Mouse (Mus musculus) mesoderm, embryonic 11.5 days (tissue): Measurements from ENCODE around the gene Leng9.

Experiments used
- DNase-seq: peaks from one replicate; pipeline ENCODE4 v3.0.0-alpha.2; 2012; ENCODE audit warnings: low read depth, low spot score

Gene Leng9

GRCm38 (mm10) chr7:4144766-4145551 lies 5.2 kb downstream of the Leng9 start:
- no peak for DNase-seq

GRCm38 (mm10) chr7:4144046-4144445 lies 6.1 kb downstream of the Leng9 start:
- DNase-seq = no peak

GRCm38 (mm10) chr7:4143506-4143905 lies 6.7 kb downstream of the Leng9 start:
- no peak for DNase-seq

- DNase-seq = no peak
Measured at GRCm38 (mm10) chr7:4142796-4143445, 7.3 kb downstream of the Leng9 start.

GRCm38 (mm10) chr7:4141648-4142325 lies 8.4 kb downstream of the Leng9 start:
- DNase-seq = no peak

GRCm38 (mm10) chr7:4139391-4139790 lies 10.8 kb downstream of the Leng9 start:
- DNase-seq = no peak

GRCm38 (mm10) chr7:4138671-4139070 lies 11.5 kb downstream of the Leng9 start:
- DNase-seq = no peak

GRCm38 (mm10) chr7:4138181-4138580 lies 12.0 kb downstream of the Leng9 start:
- DNase-seq = no peak

- DNase-seq = no peak
Measured at GRCm38 (mm10) chr7:4137746-4138145, 12.4 kb downstream of the Leng9 start.

- DNase-seq = peak; percentile 98
Measured at GRCm38 (mm10) chr7:4136771-4137531, 13.2 kb downstream of the Leng9 start, which contains the start of gene Leng8. Gene Leng8 (plus strand): TSS chr7:4137039.

- no peak for DNase-seq
Measured at GRCm38 (mm10) chr7:4136404-4136770, 13.8 kb downstream of the Leng9 start.

- DNase-seq = no peak
Measured at GRCm38 (mm10) chr7:4134911-4135310, 15.3 kb downstream of the Leng9 start.

- no peak for DNase-seq
Measured at GRCm38 (mm10) chr7:4132998-4133397, 17.2 kb downstream of the Leng9 start.

GRCm38 (mm10) chr7:4132581-4132980 lies 17.6 kb downstream of the Leng9 start:
- no peak for DNase-seq

- no peak for DNase-seq
Measured at GRCm38 (mm10) chr7:4131964-4132363, 18.2 kb downstream of the Leng9 start.

- peak; percentile 90 for DNase-seq
Measured at GRCm38 (mm10) chr7:4130686-4131452, 19.3 kb downstream of the Leng9 start.

- no peak for DNase-seq
Measured at GRCm38 (mm10) chr7:4128860-4129259, 21.3 kb downstream of the Leng9 start.

GRCm38 (mm10) chr7:4127894-4128293 lies 22.3 kb downstream of the Leng9 start:
- no peak for DNase-seq

- DNase-seq = no peak
Measured at GRCm38 (mm10) chr7:4126992-4127785, 23.0 kb downstream of the Leng9 start.

- DNase-seq = no peak
Measured at GRCm38 (mm10) chr7:4125306-4125705, 24.9 kb downstream of the Leng9 start.
